Mouse (Mus musculus): ENCODE data around the gene Zfp563.

DNA sequence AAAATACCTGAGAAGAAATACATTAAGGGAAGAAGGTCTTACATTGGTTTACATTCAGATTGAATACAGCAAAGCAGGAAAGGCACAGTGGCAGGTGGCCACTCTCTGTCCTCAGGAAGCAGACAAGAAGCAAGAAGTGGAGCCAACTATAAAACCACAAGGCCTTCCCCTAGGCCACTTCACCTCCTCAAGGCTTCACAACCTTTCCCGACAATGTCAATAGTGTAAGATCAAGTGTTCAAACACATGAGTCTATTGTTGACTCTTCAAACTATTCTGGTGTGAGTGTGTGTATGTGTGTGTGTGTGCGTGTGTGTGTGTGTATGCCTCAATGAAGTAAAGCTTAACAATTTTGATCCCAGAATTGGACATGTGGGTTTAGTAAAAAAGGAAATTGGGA, 8.3 kb downstream of the Zfp563 start:
- TF ChIP-seq CTCF (IDR thresholded peaks at IDR 0.05; ENCODE audit: extremely low read depth, insufficient read depth, insufficient read length, insufficient replicate concordance) (no peak), POLR2A (IDR thresholded peaks at IDR 0.05; ENCODE audit: low read depth, low read length) (no peak)

All from spleen, adult 2 months (tissue).